ENCODE assay signal across 8 mouse cellular contexts in genomic region chr6:3498162-3498848, GRCm38 (mm10). TPM values are rescaled to one million over a fixed set of nuclear protein-coding genes. Genes with fewer than 3 reads are reported as not detected.
DNase-seq lines count a peak whose midpoint lies in the region; ATAC-seq and TF ChIP-seq lines count a peak whose summit lies in the region.

Hepacam2 (minus strand) TSS chr6:3498298.
Vps50 (plus strand) TSS chr6:3498382.

- DNase-seq in c-Kit-positive CD71-positive TER-119-positive erythroid progenitor cells, embryonic 14.5 days (ENCODE audit: low spot score), result peak; percentile 80
- peak; percentile 93 for DNase-seq in heart, postnatal 0 days (ENCODE audit: low spot score)
- peak; percentile 90 to 93 for DNase-seq in kidney, postnatal 4 days

- H3K27ac ChIP-seq in forebrain, embryonic 12.5 days, result 0 out of 2 replicates have a peak within 1 kb of the TSS, but pooled peaks have one; percentile 5
- H3K27ac ChIP-seq in heart, postnatal 0 days (ENCODE audit: low read depth), result no peak within 1 kb of the TSS
- H3K27ac ChIP-seq in liver, embryonic 16.5 days (ENCODE audit: low read length), result no peak within 1 kb of the TSS
- no peak within 1 kb of the TSS for H3K27ac ChIP-seq in neural tube, embryonic 13.5 days (replicated peaks)
- peak within 1 kb of the TSS; percentile 42 for H3K27ac ChIP-seq in testis, adult 2 months (ENCODE audit: control insufficient read depth, insufficient read depth, low read depth, low read length)

- peak within 1 kb of the TSS; percentile 92 for H3K4me2 ChIP-seq in forebrain, embryonic 12.5 days
- H3K4me2 ChIP-seq in heart, postnatal 0 days (ENCODE audit: low read depth, low read length), result peak within 1 kb of the TSS; percentile 91
- peak within 1 kb of the TSS; percentile 64 for H3K4me2 ChIP-seq in liver, embryonic 16.5 days (ENCODE audit: low read depth, low read length)
- H3K4me2 ChIP-seq in neural tube, embryonic 13.5 days, result peak within 1 kb of the TSS; percentile 78

- H3K9me3 ChIP-seq in E14TG2a.4 (ENCODE audit: low read length), result no peaks in the 10 kb centered on the region
- no peaks in the 10 kb centered on the region for H3K9me3 ChIP-seq in forebrain, embryonic 12.5 days
- H3K9me3 ChIP-seq in heart, postnatal 0 days (replicated peaks; ENCODE audit: control insufficient read depth, low read length), result no peaks in the 10 kb centered on the region
- H3K9me3 ChIP-seq in liver, embryonic 16.5 days (replicated peaks; ENCODE audit: control insufficient read depth, low read length), result no peaks in the 10 kb centered on the region
- H3K9me3 ChIP-seq in neural tube, embryonic 13.5 days, result no peaks in the 10 kb centered on the region

- peaks cover 22% of the 10 kb centered on the region for H3K4me1 ChIP-seq in E14TG2a.4 (replicated peaks; ENCODE audit: low read depth, low read length)
- peaks cover 8% of the 10 kb centered on the region for H3K4me1 ChIP-seq in forebrain, embryonic 12.5 days
- no peaks in the 10 kb centered on the region for H3K4me1 ChIP-seq in heart, postnatal 0 days (ENCODE audit: control insufficient read depth, insufficient read depth)
- H3K4me1 ChIP-seq in liver, embryonic 16.5 days (ENCODE audit: control insufficient read depth, low read depth, low read length), result no peaks in the 10 kb centered on the region
- peaks cover 17% of the 10 kb centered on the region for H3K4me1 ChIP-seq in neural tube, embryonic 13.5 days (replicated peaks)
- peaks cover 5% of the 10 kb centered on the region for H3K4me1 ChIP-seq in testis, adult 2 months (ENCODE audit: control insufficient read depth, insufficient read depth, low read length)

- TF ChIP-seq EP300 in heart, postnatal 0 days (IDR thresholded peaks at IDR 0.05; ENCODE audit: low read depth), result no peak

- no peak for TF ChIP-seq CTCF in E14TG2a.4 (conservative IDR thresholded peaks at IDR 0.05; ENCODE audit: low read length)
- TF ChIP-seq CTCF in heart, postnatal 0 days (IDR thresholded peaks at IDR 0.05; ENCODE audit: low read depth), result no peak
- TF ChIP-seq CTCF in testis, adult 2 months (IDR thresholded peaks at IDR 0.05; ENCODE audit: control insufficient read depth, insufficient read depth, insufficient replicate concordance, low read depth, low read length), result no peak

- 1% methylated on average over 28 of the region's 28 CpGs for WGBS in forebrain, embryonic 12.5 days
- WGBS in heart, postnatal 0 days, result 2% methylated on average over 28 of the region's 28 CpGs
- WGBS in liver, embryonic 16.5 days (ENCODE audit: insufficient replicate concordance), result under 1% methylated on average over 28 of the region's 28 CpGs
- WGBS in neural tube, embryonic 13.5 days, result 2% methylated on average over 28 of the region's 28 CpGs

- TF ChIP-seq POLR2A in testis, adult 2 months (IDR thresholded peaks at IDR 0.05; ENCODE audit: control insufficient read depth, low read depth, low read length), result peak; percentile 67

- peak; percentile 99 for ATAC-seq in forebrain, embryonic 12.5 days (ENCODE audit: low FRiP score)
- peak; percentile 99 for ATAC-seq in heart, postnatal 0 days (ENCODE audit: insufficient read depth, low read depth)
- peak; percentile 99 for ATAC-seq in liver, embryonic 16.5 days (ENCODE audit: low read depth)
- peak; percentile 99 for ATAC-seq in neural tube, embryonic 13.5 days (ENCODE audit: low read depth)

- no peaks in the 10 kb centered on the region for H3K27me3 ChIP-seq in E14TG2a.4 (ENCODE audit: insufficient read depth, low read length)
- H3K27me3 ChIP-seq in forebrain, embryonic 12.5 days, result no peaks in the 10 kb centered on the region
- H3K27me3 ChIP-seq in heart, postnatal 0 days (ENCODE audit: control insufficient read depth, insufficient read depth, low read length), result no peaks in the 10 kb centered on the region
- H3K27me3 ChIP-seq in liver, embryonic 16.5 days (ENCODE audit: control insufficient read depth, insufficient read depth, low read depth, low read length), result no peaks in the 10 kb centered on the region
- H3K27me3 ChIP-seq in neural tube, embryonic 13.5 days, result no peaks in the 10 kb centered on the region
- no peaks in the 10 kb centered on the region for H3K27me3 ChIP-seq in testis, adult 2 months (ENCODE audit: control insufficient read depth, insufficient read depth, low read length)

- H3K36me3 ChIP-seq in E14TG2a.4 (ENCODE audit: insufficient read depth, low read length), result no peaks in the 10 kb centered on the region
- no peaks in the 10 kb centered on the region for H3K36me3 ChIP-seq in forebrain, embryonic 12.5 days (replicated peaks)
- no peaks in the 10 kb centered on the region for H3K36me3 ChIP-seq in heart, postnatal 0 days (replicated peaks; ENCODE audit: control insufficient read depth, insufficient read depth, low read length)
- no peaks in the 10 kb centered on the region for H3K36me3 ChIP-seq in liver, embryonic 16.5 days (ENCODE audit: control insufficient read depth, insufficient read depth)
- H3K36me3 ChIP-seq in neural tube, embryonic 13.5 days, result no peaks in the 10 kb centered on the region
- H3K36me3 ChIP-seq in testis, adult 2 months (ENCODE audit: control insufficient read depth, insufficient read depth, low read length), result no peaks in the 10 kb centered on the region

- H3K9ac ChIP-seq in forebrain, embryonic 12.5 days, result peak within 1 kb of the TSS; percentile 67
- peak within 1 kb of the TSS; percentile 67 for H3K9ac ChIP-seq in heart, postnatal 0 days (replicated peaks; ENCODE audit: low read depth, low read length)
- H3K9ac ChIP-seq in liver, embryonic 16.5 days (ENCODE audit: low read depth, low read length), result peak within 1 kb of the TSS; percentile 70
- peak within 1 kb of the TSS; percentile 73 for H3K9ac ChIP-seq in neural tube, embryonic 13.5 days

- peak within 1 kb of the TSS; percentile 94 for H3K4me3 ChIP-seq in E14TG2a.4 (replicated peaks; ENCODE audit: low read length)
- peak within 1 kb of the TSS; percentile 74 for H3K4me3 ChIP-seq in forebrain, embryonic 12.5 days (replicated peaks)
- peak within 1 kb of the TSS; percentile 85 for H3K4me3 ChIP-seq in heart, postnatal 0 days (ENCODE audit: low read depth, low read length)
- peak within 1 kb of the TSS; percentile 73 for H3K4me3 ChIP-seq in liver, embryonic 16.5 days (ENCODE audit: low read depth, low read length)
- peak within 1 kb of the TSS; percentile 74 for H3K4me3 ChIP-seq in neural tube, embryonic 13.5 days
- H3K4me3 ChIP-seq in testis, adult 2 months (ENCODE audit: control insufficient read depth, low read depth, low read length), result peak within 1 kb of the TSS; percentile 95

RNA-seq across cellular contexts. Expression of gene Hepacam2, which starts in this region (rescaled TPM):
- polyA plus RNA-seq in forebrain, embryonic 12.5 days (2016; fragmentation: Nextera tagmentation; extraction: Ambion mirVana), result 2.3 and 2.7 TPM in 2 replicates
- not detected in 2 replicates for total RNA-seq in heart, postnatal 0 days (2014; rRNA removed; ENCODE audit: low replicate concordance)
- polyA plus RNA-seq in heart, postnatal 0 days (2015; fragmentation: Nextera tagmentation; extraction: Ambion mirVana), result 0.10 TPM in 1 of 2 replicates, not detected in the other
- polyA plus RNA-seq in liver, embryonic 16.5 days (2015; fragmentation: Nextera tagmentation; extraction: Ambion mirVana), result 0.05 and 0.35 TPM in 2 replicates
- polyA plus RNA-seq in neural tube, embryonic 13.5 days (2015; fragmentation: Nextera tagmentation; extraction: Ambion mirVana), result 0.40 and 0.79 TPM in 2 replicates
- polyA plus RNA-seq in testis, adult 2 months (2012; rRNA removed), result 7.8 and 9.6 TPM in 2 replicates

RNA-seq across cellular contexts. Expression of gene Vps50, which starts in this region (rescaled TPM):
- 47.1 and 48.1 TPM in 2 replicates for polyA plus RNA-seq in forebrain, embryonic 12.5 days (2016; fragmentation: Nextera tagmentation; extraction: Ambion mirVana)
- total RNA-seq in heart, postnatal 0 days (2014; rRNA removed; ENCODE audit: low replicate concordance), result 10.3 and 39.6 TPM in 2 replicates
- polyA plus RNA-seq in heart, postnatal 0 days (2015; fragmentation: Nextera tagmentation; extraction: Ambion mirVana), result 14.3 and 14.9 TPM in 2 replicates
- polyA plus RNA-seq in liver, embryonic 16.5 days (2015; fragmentation: Nextera tagmentation; extraction: Ambion mirVana), result 8.6 and 10.2 TPM in 2 replicates
- 46.5 and 48.7 TPM in 2 replicates for polyA plus RNA-seq in neural tube, embryonic 13.5 days (2015; fragmentation: Nextera tagmentation; extraction: Ambion mirVana)
- polyA plus RNA-seq in testis, adult 2 months (2012; rRNA removed), result 3.8 and 5.9 TPM in 2 replicates

Comparison
In these comparisons a context has a peak if more than half of its experiments do, and no peak if none do; other contexts are left out.
1. H3K27ac ChIP-seq: peak in forebrain, embryonic 12.5 days (single experiment) and testis, adult 2 months (single experiment); none in heart, postnatal 0 days (single experiment), liver, embryonic 16.5 days (single experiment) and neural tube, embryonic 13.5 days (single experiment).
2. Peak in every context shown above with its lines, with median percentiles within 50 percentile points of each other: H3K4me3 ChIP-seq, DNase-seq, ATAC-seq, H3K4me2 ChIP-seq and H3K9ac ChIP-seq.